ENCODE assay signal across 28 mouse cellular contexts in genomic region chr16:97397945-97398531, GRCm38 (mm10). TPM values are rescaled to one million over a fixed set of nuclear protein-coding genes. Genes with fewer than 3 reads are reported as not detected.
DNase-seq lines count a peak whose midpoint lies in the region; ATAC-seq lines count a peak whose summit lies in the region.
"Had no signal": no experiment of that assay in that cellular context is flagged by ENCODE, and none has a peak within 500 bp of the region (broad histone marks: within the 10 kb centered on the region; RNA-seq: fewer than 3 reads in every experiment).

No protein-coding gene starts in this region.

- H3K9me3 ChIP-seq in liver, embryonic 15.5 days (replicated peaks) = no peaks in the 10 kb centered on the region
- H3K9me3 ChIP-seq in liver, embryonic 11.5 days (ENCODE audit: control insufficient read depth, low read length) = no peaks in the 10 kb centered on the region
- H3K9me3 ChIP-seq: embryonic facial prominence, embryonic 15.5 days; forebrain, embryonic 12.5 days; heart, embryonic 13.5 days; hindbrain, embryonic 10.5 days; hindbrain, embryonic 15.5 days; kidney, embryonic 15.5 days; midbrain, embryonic 13.5 days had no signal

- peak; percentile 67 for ATAC-seq in liver, embryonic 15.5 days (ENCODE audit: insufficient read depth)
- no peak for ATAC-seq in liver, embryonic 11.5 days (replicated peaks; ENCODE audit: low FRiP score)
- ATAC-seq: CD4-positive, CD25-positive, alpha-beta regulatory T cell, adult 4 months; forebrain, postnatal 0 days; inflammation-experienced regulatory T-cells, adult 6 months; midbrain, embryonic 13.5 days had no signal

- DNase-seq in kidney, adult 8-10 months = peak; percentile 4 to 14
- DNase-seq in kidney, postnatal 10 days = no peak
- no peak for DNase-seq in liver, embryonic 11.5 days (ENCODE audit: low spot score)
- DNase-seq in retina, postnatal 1 day = peak; percentile 41
- peak; percentile 8 for DNase-seq in yolk sac, embryonic 10.5 days (ENCODE audit: low spot score)
- no peak for DNase-seq in right cerebral cortex, adult 2 months (ENCODE audit: low spot score in 2 of 2)
- DNase-seq: adrenal gland, postnatal 14 days; cerebellum, adult 11-12 months; cerebellum, postnatal 10 days; forebrain, postnatal 0 days; heart, postnatal 10 days; layer of hippocampus, postnatal 36 days; left cerebral cortex, postnatal 4 days; lung, adult 2 months; lung, postnatal 10 days; thymus, adult 18-20 months; thymus, postnatal 25 days had no signal

- no peak overlapping the region for H3K9ac ChIP-seq in liver, embryonic 15.5 days
- no peak overlapping the region for H3K9ac ChIP-seq in liver, embryonic 11.5 days (ENCODE audit: low read depth, low read length)
- H3K9ac ChIP-seq: embryonic facial prominence, embryonic 15.5 days; forebrain, embryonic 12.5 days; forebrain, postnatal 0 days; heart, embryonic 13.5 days; hindbrain, embryonic 15.5 days; kidney, embryonic 15.5 days; midbrain, embryonic 13.5 days had no signal

- H3K27me3 ChIP-seq in liver, embryonic 15.5 days = no peaks in the 10 kb centered on the region
- H3K27me3 ChIP-seq in liver, embryonic 11.5 days (replicated peaks; ENCODE audit: control insufficient read depth, insufficient read depth, low read length) = 0 out of 2 replicates have a peak, but pooled peaks cover 3% of the 10 kb centered on the region
- H3K27me3 ChIP-seq: embryonic facial prominence, embryonic 15.5 days; forebrain, embryonic 12.5 days; heart, embryonic 13.5 days; hindbrain, embryonic 15.5 days; kidney, embryonic 15.5 days; midbrain, embryonic 13.5 days had no signal

- no peaks in the 10 kb centered on the region for H3K36me3 ChIP-seq in liver, embryonic 15.5 days (replicated peaks)
- no peaks in the 10 kb centered on the region for H3K36me3 ChIP-seq in liver, embryonic 11.5 days (ENCODE audit: control insufficient read depth, insufficient read depth, low read length)
- H3K36me3 ChIP-seq: embryonic facial prominence, embryonic 15.5 days; forebrain, embryonic 12.5 days; hindbrain, embryonic 10.5 days; hindbrain, embryonic 15.5 days; kidney, embryonic 15.5 days; midbrain, embryonic 13.5 days had no signal

- H3K4me1 ChIP-seq in liver, embryonic 15.5 days (replicated peaks) = no peaks in the 10 kb centered on the region
- no peaks in the 10 kb centered on the region for H3K4me1 ChIP-seq in liver, embryonic 11.5 days (replicated peaks; ENCODE audit: control insufficient read depth, insufficient read depth, low read length)
- H3K4me1 ChIP-seq: embryonic facial prominence, embryonic 15.5 days; hindbrain, embryonic 10.5 days; hindbrain, embryonic 15.5 days; kidney, embryonic 15.5 days; midbrain, embryonic 13.5 days had no signal

- H3K4me2 ChIP-seq in liver, embryonic 15.5 days = no peak overlapping the region
- no peak overlapping the region for H3K4me2 ChIP-seq in liver, embryonic 11.5 days
- H3K4me2 ChIP-seq: embryonic facial prominence, embryonic 15.5 days; forebrain, embryonic 12.5 days; heart, embryonic 13.5 days; hindbrain, embryonic 15.5 days; kidney, embryonic 15.5 days; midbrain, embryonic 13.5 days had no signal

- H3K27ac ChIP-seq in liver, embryonic 15.5 days (replicated peaks) = no peak overlapping the region
- H3K27ac ChIP-seq in liver, embryonic 11.5 days (ENCODE audit: low read depth, low read length) = no peak overlapping the region
- H3K27ac ChIP-seq: embryonic facial prominence, embryonic 15.5 days; forebrain, embryonic 12.5 days; heart, embryonic 13.5 days; hindbrain, embryonic 10.5 days; hindbrain, embryonic 15.5 days; kidney, embryonic 15.5 days; macrophage; midbrain, embryonic 13.5 days had no signal

- H3K4me3 ChIP-seq in liver, embryonic 15.5 days (replicated peaks) = no peak overlapping the region
- no peak overlapping the region for H3K4me3 ChIP-seq in liver, embryonic 11.5 days (ENCODE audit: low read depth, low read length)
- H3K4me3 ChIP-seq: embryonic facial prominence, embryonic 15.5 days; forebrain, embryonic 12.5 days; heart, embryonic 13.5 days; hindbrain, embryonic 10.5 days; hindbrain, embryonic 15.5 days; kidney, embryonic 15.5 days; midbrain, embryonic 13.5 days had no signal

- 52% methylated on average over 2 of the region's 2 CpGs for WGBS in liver, embryonic 15.5 days (ENCODE audit: insufficient replicate concordance)
- 70% methylated on average over 2 of the region's 2 CpGs for WGBS in liver, embryonic 11.5 days

RNA-seq across cellular contexts. Expression of gene Bace2, which starts 41.5 kb away (rescaled TPM):
- polyA plus RNA-seq in liver, embryonic 15.5 days (2015; fragmentation: Nextera tagmentation; extraction: Ambion mirVana) = 4.9 and 6.9 TPM in 2 replicates
- 6.2 and 6.4 TPM in 2 replicates for polyA plus RNA-seq in liver, embryonic 11.5 days (2014; fragmentation: Nextera tagmentation; extraction: Ambion mirVana)
- polyA plus RNA-seq: macrophage had no signal

Comparison
In these comparisons a context has a peak if more than half of its experiments do, and no peak if none do; other contexts are left out.
1. DNase-seq: peak in kidney, adult 8-10 months (2 of 2), retina, postnatal 1 day (single experiment) and yolk sac, embryonic 10.5 days (single experiment); none in kidney, postnatal 10 days (single experiment), liver, embryonic 11.5 days (single experiment) and right cerebral cortex, adult 2 months (0 of 2).